Mouse (Mus musculus): Measurements from ENCODE around the gene Dnajc6. TPM values are rescaled to one million over a fixed set of nuclear protein-coding genes. Genes with fewer than 3 reads are reported as not detected.

Dnajc6 gene
- total and polyA plus RNA-seq, 3 experiments = 15.0 to 20.2 TPM; not detected in 1

- no peaks in the 10 kb centered on the region for H3K27me3 ChIP-seq (ENCODE audit: control insufficient read depth in 1 of 2, insufficient read depth in 2 of 2, low read length in 2 of 2)
- H3K79me2 ChIP-seq (ENCODE audit: control insufficient read depth, insufficient read depth, low read length, poor library complexity) = no peaks in the 10 kb centered on the region
- H3K27ac ChIP-seq (ENCODE audit: control insufficient read depth, low read depth, low read length) = no peak overlapping the region
- H3K4me3 ChIP-seq (ENCODE audit: control insufficient read depth in 1 of 2, insufficient read depth in 1 of 2, low read depth in 2 of 2, low read length in 2 of 2) = no peak overlapping the region
- H3K9ac ChIP-seq (ENCODE audit: control insufficient read depth, low read depth, low read length, poor library complexity, severe bottlenecking) = no peak overlapping the region
- no peaks in the 10 kb centered on the region for H3K9me3 ChIP-seq (replicated peaks; ENCODE audit: insufficient read depth, low read length)
- TF ChIP-seq BHLHE40 (IDR thresholded peaks at IDR 0.05; ENCODE audit: borderline replicate concordance, low read depth, low read length) = no peak
- TF ChIP-seq CTCF (IDR thresholded peaks at IDR 0.05 in 2 of 3, conservative IDR thresholded peaks at IDR 0.05 in 1 of 3; ENCODE audit: control insufficient read depth in 1 of 3, insufficient read depth in 1 of 3, low read depth in 2 of 3, low read length in 3 of 3, poor library complexity in 1 of 3, severe bottlenecking in 1 of 3) = peak in 1 of 3 experiments; percentile 2; a peak in 1 of 6 replicates
- no peak for DNase-seq (ENCODE audit: low read depth, low spot score)
- H3K4me1 ChIP-seq (ENCODE audit: control insufficient read depth in 1 of 2, insufficient read depth in 2 of 2, low read length in 2 of 2) = no peaks in the 10 kb centered on the region
- peaks cover 0 to 13% of the 10 kb centered on the region in 2 experiments; a peak in 2 of 4 replicates for H3K36me3 ChIP-seq (ENCODE audit: control insufficient read depth in 1 of 2, insufficient read depth in 2 of 2, low read length in 2 of 2)
These were observed 121.3 kb downstream of the Dnajc6 start for GRCm38 (mm10) chr4:101617742-101618141.

- H3K4me1 ChIP-seq (ENCODE audit: control insufficient read depth in 1 of 2, insufficient read depth in 2 of 2, low read length in 2 of 2) = no peaks in the 10 kb centered on the region
- no peaks in the 10 kb centered on the region for H3K9me3 ChIP-seq (replicated peaks; ENCODE audit: insufficient read depth, low read length)
- TF ChIP-seq TCF12 (IDR thresholded peaks at IDR 0.05; ENCODE audit: low read depth, low read length) (no peak), HCFC1 (IDR thresholded peaks at IDR 0.05; ENCODE audit: low read depth, low read length) (no peak), USF2 (IDR thresholded peaks at IDR 0.05; ENCODE audit: borderline replicate concordance in 1 of 2, insufficient read depth in 1 of 2, low read depth in 1 of 2, low read length in 2 of 2) (no peak), ZMIZ1 (IDR thresholded peaks at IDR 0.05; ENCODE audit: low read depth, low read length) (no peak), MAZ (IDR thresholded peaks at IDR 0.05; ENCODE audit: low read depth, low read length) (no peak), MAX (IDR thresholded peaks at IDR 0.05; ENCODE audit: low read length) (no peak), TBP (IDR thresholded peaks at IDR 0.05; ENCODE audit: low read depth, low read length) (no peak), KAT2A (conservative IDR thresholded peaks at IDR 0.05; ENCODE audit: low read depth, low read length) (no peak), MYB (IDR thresholded peaks at IDR 0.05; ENCODE audit: low read depth, low read length) (no peak), MYC (IDR thresholded peaks at IDR 0.05; ENCODE audit: low read depth, low read length) (no peak), E2F4 (IDR thresholded peaks at IDR 0.05; ENCODE audit: borderline replicate concordance, low read depth, low read length) (no peak), POLR2A (IDR thresholded peaks at IDR 0.05; ENCODE audit: control insufficient read depth in 1 of 2, insufficient read depth in 1 of 2, low read depth in 1 of 2, low read length in 2 of 2, poor library complexity in 1 of 2) (no peak), RAD21 (IDR thresholded peaks at IDR 0.05; ENCODE audit: low read depth, low read length) (no peak), MAFK (IDR thresholded peaks at IDR 0.05; ENCODE audit: borderline replicate concordance, low read depth, low read length) (no peak)
- H3K27ac ChIP-seq (ENCODE audit: control insufficient read depth, low read depth, low read length) = no peak overlapping the region
- no peak for DNase-seq (ENCODE audit: low read depth, low spot score)
- H3K9ac ChIP-seq (ENCODE audit: control insufficient read depth, low read depth, low read length, poor library complexity, severe bottlenecking) = no peak overlapping the region
- H3K36me3 ChIP-seq (ENCODE audit: control insufficient read depth in 1 of 2, insufficient read depth in 2 of 2, low read length in 2 of 2) = peaks cover 0 to 11% of the 10 kb centered on the region in 2 experiments; a peak in 2 of 4 replicates
- H3K79me2 ChIP-seq (ENCODE audit: control insufficient read depth, insufficient read depth, low read length, poor library complexity) = no peaks in the 10 kb centered on the region
- no peak overlapping the region for H3K4me3 ChIP-seq (ENCODE audit: control insufficient read depth in 1 of 2, insufficient read depth in 1 of 2, low read depth in 2 of 2, low read length in 2 of 2)
- no peaks in the 10 kb centered on the region for H3K27me3 ChIP-seq (ENCODE audit: control insufficient read depth in 1 of 2, insufficient read depth in 2 of 2, low read length in 2 of 2)
These were observed 123.8 kb downstream of the Dnajc6 start for GRCm38 (mm10) chr4:101620206-101620605.
